Mouse (Mus musculus): ENCODE data around the gene Kctd5. TPM values are rescaled to one million over a fixed set of nuclear protein-coding genes. Genes with fewer than 3 reads are reported as not detected.
A peak's percentile ranks its signal among the peaks of the same experiment; 100 is the strongest.

Kctd5 gene
- total RNA-seq, 2 experiments from 2014 or later, result 6.1 to 7.8 TPM

GRCm38 (mm10) chr17:24037844-24038243 lies 35.4 kb downstream of the Kctd5 start, which contains the start of gene Prss27:
Gene Prss27 (plus strand): TSS chr17:24038144.
- no peak for DNase-seq (ENCODE audit: low spot score)

GRCm38 (mm10) chr17:24037360-24037759 lies 35.9 kb downstream of the Kctd5 start:
- DNase-seq (ENCODE audit: low spot score), result no peak

- no peak for DNase-seq (ENCODE audit: low spot score)
Measured at GRCm38 (mm10) chr17:24036954-24037353, 36.3 kb downstream of the Kctd5 start.

GRCm38 (mm10) chr17:24035087-24035486 lies 38.2 kb downstream of the Kctd5 start:
- no peak for DNase-seq (ENCODE audit: low spot score)

- DNase-seq (ENCODE audit: low spot score), result no peak
Measured at GRCm38 (mm10) chr17:24030551-24030950, 42.7 kb downstream of the Kctd5 start.

GRCm38 (mm10) chr17:24029477-24029876 lies 43.8 kb downstream of the Kctd5 start:
- no peak for DNase-seq (ENCODE audit: low spot score)

GRCm38 (mm10) chr17:24021375-24022199 lies 51.7 kb downstream of the Kctd5 start:
- peak; percentile 23 for DNase-seq (ENCODE audit: low spot score)

- no peak for DNase-seq (ENCODE audit: low spot score)
Measured at GRCm38 (mm10) chr17:24020696-24021095, 52.6 kb downstream of the Kctd5 start.

GRCm38 (mm10) chr17:24015727-24016126 lies 57.6 kb downstream of the Kctd5 start:
- no peak for DNase-seq (ENCODE audit: low spot score)

- no peak for DNase-seq (ENCODE audit: low spot score)
Measured at GRCm38 (mm10) chr17:24014433-24014965, 58.8 kb downstream of the Kctd5 start.

- no peak for DNase-seq (ENCODE audit: low spot score)
Measured at GRCm38 (mm10) chr17:24012921-24013320, 60.4 kb downstream of the Kctd5 start.

GRCm38 (mm10) chr17:24009617-24010016 lies 63.7 kb downstream of the Kctd5 start:
- no peak for DNase-seq (ENCODE audit: low spot score)

- DNase-seq (ENCODE audit: low spot score), result no peak
Measured at GRCm38 (mm10) chr17:24008105-24008504, 65.2 kb downstream of the Kctd5 start.

GRCm38 (mm10) chr17:24007391-24007790 lies 65.9 kb downstream of the Kctd5 start:
- no peak for DNase-seq (ENCODE audit: low spot score)

GRCm38 (mm10) chr17:24006930-24007329 lies 66.4 kb downstream of the Kctd5 start:
- no peak for DNase-seq (ENCODE audit: low spot score)

- DNase-seq (ENCODE audit: low spot score), result no peak
Measured at GRCm38 (mm10) chr17:24005049-24005448, 68.2 kb downstream of the Kctd5 start.

GRCm38 (mm10) chr17:24004071-24004665 lies 69.1 kb downstream of the Kctd5 start:
- DNase-seq (ENCODE audit: low spot score), result no peak

- DNase-seq (ENCODE audit: low spot score), result peak; percentile 23
Measured at GRCm38 (mm10) chr17:24000404-24000803, 72.9 kb downstream of the Kctd5 start.

GRCm38 (mm10) chr17:23998383-23998782 lies 74.9 kb downstream of the Kctd5 start:
- DNase-seq (ENCODE audit: low spot score), result no peak

GRCm38 (mm10) chr17:23997901-23998300 lies 75.4 kb downstream of the Kctd5 start, which contains the start of gene Prss22:
Gene Prss22 (minus strand): TSS chr17:23998100.
- no peak for DNase-seq (ENCODE audit: low spot score)

Data from gastrocnemius, adult 18-20 months (tissue).